Mouse (Mus musculus): ENCODE data around the gene Ifrd1. TPM values are rescaled to one million over a fixed set of nuclear protein-coding genes. Genes with fewer than 3 reads are reported as not detected.
A peak's percentile ranks its signal among the peaks of the same experiment; 100 is the strongest.

Gene Ifrd1
- polyA plus RNA-seq, 1 experiment from 2014 or later: 117 TPM

- peak overlapping the region; percentile 71 for H3K9ac ChIP-seq (ENCODE audit: low read length)
These were observed 24.6 kb downstream of the Ifrd1 start for GRCm38 (mm10) chr12:40223676-40224075.

GRCm38 (mm10) chr12:40223082-40223619 lies 25.2 kb downstream of the Ifrd1 start:
- Histone ChIP-seq H3K36me3 (ENCODE audit: control insufficient read depth, insufficient read depth, low read length) (no peaks in the 10 kb centered on the region), H3K9me3 (ENCODE audit: control insufficient read depth, low read length) (no peaks in the 10 kb centered on the region), H3K4me2 (ENCODE audit: low read depth, low read length) (peak overlapping the region; percentile 82), H3K4me1 (replicated peaks; ENCODE audit: control insufficient read depth, insufficient read depth, low read length) (peaks cover 10% of the 10 kb centered on the region), H3K27me3 (ENCODE audit: control insufficient read depth, insufficient read depth, low read depth, low read length) (no peaks in the 10 kb centered on the region), H3K9ac (ENCODE audit: low read length) (peak overlapping the region; percentile 98), H3K4me3 (ENCODE audit: low read length) (peak overlapping the region; percentile 99), H3K27ac (ENCODE audit: low read length) (peak overlapping the region; percentile 98)
- whole genome bisulfite sequencing: under 1% methylated on average over 47 of the region's 47 CpGs
- peak; percentile 97 for ATAC-seq (ENCODE audit: low read depth)

More at GRCm38 (mm10) chr12:40223676-40224075, 24.6 kb downstream of the Ifrd1 start:
- Histone ChIP-seq H3K27ac (ENCODE audit: low read length) (peak overlapping the region; percentile 28), H3K36me3 (ENCODE audit: control insufficient read depth, insufficient read depth, low read length) (no peaks in the 10 kb centered on the region), H3K4me3 (ENCODE audit: low read length) (peak overlapping the region; percentile 99), H3K27me3 (ENCODE audit: control insufficient read depth, insufficient read depth, low read depth, low read length) (no peaks in the 10 kb centered on the region), H3K9me3 (ENCODE audit: control insufficient read depth, low read length) (no peaks in the 10 kb centered on the region), H3K4me2 (ENCODE audit: low read depth, low read length) (peak overlapping the region; percentile 82), H3K4me1 (replicated peaks; ENCODE audit: control insufficient read depth, insufficient read depth, low read length) (peaks cover 8% of the 10 kb centered on the region)
- WGBS: 31% methylated on average over 10 of the region's 10 CpGs
- no peak for ATAC-seq (ENCODE audit: low read depth)

GRCm38 (mm10) chr12:40222251-40223081 lies 25.8 kb downstream of the Ifrd1 start:
- under 1% methylated on average over 79 of the region's 81 CpGs for WGBS
- Histone ChIP-seq H3K27me3 (ENCODE audit: control insufficient read depth, insufficient read depth, low read depth, low read length) (no peaks in the 10 kb centered on the region), H3K4me2 (ENCODE audit: low read depth, low read length) (peak overlapping the region; percentile 72), H3K4me3 (ENCODE audit: low read length) (peak overlapping the region; percentile 99), H3K27ac (ENCODE audit: low read length) (peak overlapping the region; percentile 98), H3K9me3 (ENCODE audit: control insufficient read depth, low read length) (no peaks in the 10 kb centered on the region), H3K9ac (ENCODE audit: low read length) (peak overlapping the region; percentile 98), H3K36me3 (ENCODE audit: control insufficient read depth, insufficient read depth, low read length) (no peaks in the 10 kb centered on the region), H3K4me1 (replicated peaks; ENCODE audit: control insufficient read depth, insufficient read depth, low read length) (peaks cover 10% of the 10 kb centered on the region)
- peak; percentile 96 for ATAC-seq (ENCODE audit: low read depth)

GRCm38 (mm10) chr12:40221611-40222010 lies 26.7 kb downstream of the Ifrd1 start:
- H3K4me2 ChIP-seq (ENCODE audit: low read depth, low read length): peak overlapping the region; percentile 72
- WGBS: 7% methylated on average over 5 of the region's 5 CpGs
- H3K27me3 ChIP-seq (ENCODE audit: control insufficient read depth, insufficient read depth, low read depth, low read length): no peaks in the 10 kb centered on the region
- H3K4me3 ChIP-seq (ENCODE audit: low read length): peak overlapping the region; percentile 99
- H3K27ac ChIP-seq (ENCODE audit: low read length): no peak overlapping the region; the same call in 1 of the 2 replicates
- peak overlapping the region; percentile 98 for H3K9ac ChIP-seq (ENCODE audit: low read length)
- H3K36me3 ChIP-seq (ENCODE audit: control insufficient read depth, insufficient read depth, low read length): peaks cover 4% of the 10 kb centered on the region; the same call in 1 of the 2 replicates
- ATAC-seq (ENCODE audit: low read depth): no peak
- no peaks in the 10 kb centered on the region for H3K9me3 ChIP-seq (ENCODE audit: control insufficient read depth, low read length)
- peaks cover 10% of the 10 kb centered on the region for H3K4me1 ChIP-seq (replicated peaks; ENCODE audit: control insufficient read depth, insufficient read depth, low read length)

GRCm38 (mm10) chr12:40220896-40221295 lies 27.4 kb downstream of the Ifrd1 start:
- Histone ChIP-seq H3K27ac (ENCODE audit: low read length) (no peak overlapping the region), H3K27me3 (ENCODE audit: control insufficient read depth, insufficient read depth, low read depth, low read length) (no peaks in the 10 kb centered on the region), H3K4me2 (ENCODE audit: low read depth, low read length) (peak overlapping the region; percentile 72), H3K4me3 (ENCODE audit: low read length) (peak overlapping the region; percentile 99), H3K4me1 (replicated peaks; ENCODE audit: control insufficient read depth, insufficient read depth, low read length) (peaks cover 10% of the 10 kb centered on the region), H3K9ac (ENCODE audit: low read length) (0 out of 2 replicates have a peak overlapping the region, but pooled peaks have one; percentile 20), H3K36me3 (ENCODE audit: control insufficient read depth, insufficient read depth, low read length) (peaks cover 7% of the 10 kb centered on the region), H3K9me3 (ENCODE audit: control insufficient read depth, low read length) (no peaks in the 10 kb centered on the region)
- 4% methylated on average over 3 of the region's 3 CpGs for WGBS
- no peak for ATAC-seq (ENCODE audit: low read depth)

GRCm38 (mm10) chr12:40220001-40220570 lies 28.2 kb downstream of the Ifrd1 start:
- H3K4me3 ChIP-seq (ENCODE audit: low read length): peak overlapping the region; percentile 27
- H3K27ac ChIP-seq (ENCODE audit: low read length): peak overlapping the region; percentile 66
- H3K27me3 ChIP-seq (ENCODE audit: control insufficient read depth, insufficient read depth, low read depth, low read length): no peaks in the 10 kb centered on the region
- no peak for ATAC-seq (ENCODE audit: low read depth)
- WGBS: 22% methylated on average over 3 of the region's 3 CpGs
- H3K4me2 ChIP-seq (ENCODE audit: low read depth, low read length): peak overlapping the region; percentile 72
- peaks cover 10% of the 10 kb centered on the region for H3K4me1 ChIP-seq (replicated peaks; ENCODE audit: control insufficient read depth, insufficient read depth, low read length)
- peak overlapping the region; percentile 52; the same call in 1 of the 2 replicates for H3K9ac ChIP-seq (ENCODE audit: low read length)
- peaks cover 13% of the 10 kb centered on the region for H3K36me3 ChIP-seq (ENCODE audit: control insufficient read depth, insufficient read depth, low read length)
- no peaks in the 10 kb centered on the region for H3K9me3 ChIP-seq (ENCODE audit: control insufficient read depth, low read length)

GRCm38 (mm10) chr12:40218430-40218945 lies 29.8 kb downstream of the Ifrd1 start:
- Histone ChIP-seq H3K9ac (ENCODE audit: low read length) (no peak overlapping the region), H3K9me3 (ENCODE audit: control insufficient read depth, low read length) (no peaks in the 10 kb centered on the region), H3K4me3 (ENCODE audit: low read length) (no peak overlapping the region), H3K27me3 (ENCODE audit: control insufficient read depth, insufficient read depth, low read depth, low read length) (no peaks in the 10 kb centered on the region), H3K27ac (ENCODE audit: low read length) (no peak overlapping the region), H3K4me2 (ENCODE audit: low read depth, low read length) (no peak overlapping the region), H3K36me3 (ENCODE audit: control insufficient read depth, insufficient read depth, low read length) (peaks cover 27% of the 10 kb centered on the region), H3K4me1 (replicated peaks; ENCODE audit: control insufficient read depth, insufficient read depth, low read length) (peaks cover 10% of the 10 kb centered on the region)
- WGBS: 72% methylated on average over 2 of the region's 2 CpGs
- no peak for ATAC-seq (ENCODE audit: low read depth)

GRCm38 (mm10) chr12:40217776-40218175 lies 30.5 kb downstream of the Ifrd1 start:
- H3K4me2 ChIP-seq (ENCODE audit: low read depth, low read length): no peak overlapping the region
- H3K4me1 ChIP-seq (replicated peaks; ENCODE audit: control insufficient read depth, insufficient read depth, low read length): peaks cover 10% of the 10 kb centered on the region
- no peak for ATAC-seq (ENCODE audit: low read depth)
- 89% methylated on average over 2 of the region's 2 CpGs for WGBS
- peaks cover 33% of the 10 kb centered on the region for H3K36me3 ChIP-seq (ENCODE audit: control insufficient read depth, insufficient read depth, low read length)
- H3K9ac ChIP-seq (ENCODE audit: low read length): no peak overlapping the region
- no peaks in the 10 kb centered on the region for H3K9me3 ChIP-seq (ENCODE audit: control insufficient read depth, low read length)
- H3K4me3 ChIP-seq (ENCODE audit: low read length): no peak overlapping the region
- H3K27me3 ChIP-seq (ENCODE audit: control insufficient read depth, insufficient read depth, low read depth, low read length): no peaks in the 10 kb centered on the region
- H3K27ac ChIP-seq (ENCODE audit: low read length): no peak overlapping the region

Data from lung, embryonic 16.5 days (tissue).